Mouse (Mus musculus) E14TG2a.4 (cell line): ENCODE results near the gene Tmem246.

Experiments
- CTCF ChIP-seq: conservative IDR thresholded peaks from 2 replicates; pipeline ENCODE4 v1.5.1; 2014; ENCODE audit warnings: low read length
- NANOG ChIP-seq: IDR thresholded peaks from 2 replicates; pipeline ENCODE4 v1.6.1; 2014; ENCODE audit warnings: borderline replicate concordance, low read length, mixed read lengths
- POU5F1 ChIP-seq: IDR thresholded peaks from 2 replicates; pipeline ENCODE4 v1.6.1; 2014; ENCODE audit warnings: low read length, borderline replicate concordance

DNA sequence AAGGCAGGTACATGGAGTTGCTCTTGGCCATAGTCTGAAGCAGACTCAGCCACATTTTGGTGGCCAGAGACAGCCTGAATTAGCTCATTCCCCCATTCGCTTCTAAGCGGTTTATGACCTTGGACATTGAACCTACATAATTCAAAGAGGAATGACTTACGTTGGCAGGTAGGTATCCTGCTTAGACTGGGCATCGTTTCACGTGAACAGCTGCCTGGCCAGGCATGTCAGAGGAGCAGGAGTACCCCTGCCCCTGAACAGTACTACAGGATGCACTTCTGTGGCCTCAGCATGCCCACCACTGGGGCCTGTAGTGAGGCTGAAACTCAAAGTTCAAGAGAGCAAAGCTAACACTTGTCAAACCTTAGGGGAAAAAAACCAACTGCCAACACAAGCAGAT lies 44.3 kb downstream of the Tmem246 start:
- TF ChIP-seq CTCF (no peak), POU5F1 (no peak), NANOG (no peak)
